Mouse (Mus musculus): ENCODE measurements around the gene Poc1b.

DNA sequence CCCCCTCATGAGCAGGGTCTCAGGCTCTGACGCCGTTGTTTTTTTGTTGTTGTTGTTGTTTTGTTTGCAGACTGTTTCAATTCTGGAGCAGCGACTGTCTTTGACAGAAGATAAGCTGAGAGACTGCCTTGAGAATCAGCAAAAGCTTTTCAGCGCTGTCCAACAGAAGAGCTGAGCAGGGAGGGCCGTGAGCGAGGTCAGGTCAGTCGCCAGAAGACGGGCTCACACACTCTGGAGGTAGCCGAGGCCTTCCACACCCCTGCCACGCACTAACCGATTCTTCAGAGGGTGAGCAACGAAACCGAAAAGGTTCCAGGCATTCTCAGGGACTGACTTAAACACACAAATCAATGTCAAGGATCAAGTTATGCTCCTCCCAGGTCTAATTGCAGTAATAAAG is 89.7 kb downstream of the Poc1b start:
- TF ChIP-seq CTCF (IDR thresholded peaks at IDR 0.05; ENCODE audit: borderline replicate concordance, extremely low read depth, insufficient read depth, insufficient read length) (no peak), POLR2A (IDR thresholded peaks at IDR 0.05; ENCODE audit: borderline replicate concordance, extremely low read depth, insufficient read depth, insufficient read length, poor library complexity, severe bottlenecking) (no peak)

Measured in brain, embryonic 14.5 days (tissue).